Mouse (Mus musculus): ENCODE results near the gene Gm17304. TPM values are rescaled to one million over a fixed set of nuclear protein-coding genes. Genes with fewer than 3 reads are reported as not detected.

The Gm17304 gene
- polyA plus RNA-seq, 1 experiment from 2014 or later = not detected

- 68% methylated on average over 7 of the region's 7 CpGs for WGBS (ENCODE audit: insufficient replicate concordance)
- no peak for ATAC-seq (replicated peaks; ENCODE audit: insufficient number of reproducible peaks, low FRiP score, low TSS enrichment)
- no peaks in the 10 kb centered on the region for H3K4me1 ChIP-seq (ENCODE audit: control insufficient read depth, insufficient read depth, low read length)
- no peaks in the 10 kb centered on the region for H3K36me3 ChIP-seq (ENCODE audit: control insufficient read depth, insufficient read depth, low read length)
- H3K9me3 ChIP-seq (replicated peaks; ENCODE audit: control insufficient read depth, low read length) = no peaks in the 10 kb centered on the region
- no peak overlapping the region for H3K9ac ChIP-seq (ENCODE audit: low read depth, low read length)
- no peak overlapping the region for H3K27ac ChIP-seq (ENCODE audit: low read depth, low read length)
- no peak overlapping the region for H3K4me2 ChIP-seq
- no peaks in the 10 kb centered on the region; the same call in 1 of the 2 replicates for H3K27me3 ChIP-seq (ENCODE audit: control insufficient read depth, insufficient read depth, low read length)
- H3K4me3 ChIP-seq (ENCODE audit: low read depth, low read length) = no peak overlapping the region
These were observed 28.0 kb upstream of the Gm17304 start for GRCm38 (mm10) chr5:106580943-106581342.

- Histone ChIP-seq H3K27me3 (ENCODE audit: control insufficient read depth, insufficient read depth, low read length) (no peaks in the 10 kb centered on the region), H3K9ac (ENCODE audit: low read depth, low read length) (no peak overlapping the region), H3K9me3 (replicated peaks; ENCODE audit: control insufficient read depth, low read length) (no peaks in the 10 kb centered on the region), H3K4me1 (ENCODE audit: control insufficient read depth, insufficient read depth, low read length) (no peaks in the 10 kb centered on the region), H3K27ac (ENCODE audit: low read depth, low read length) (no peak overlapping the region), H3K4me3 (ENCODE audit: low read depth, low read length) (no peak overlapping the region), H3K36me3 (ENCODE audit: control insufficient read depth, insufficient read depth, low read length) (no peaks in the 10 kb centered on the region), H3K4me2 (no peak overlapping the region)
- no peak for ATAC-seq (replicated peaks; ENCODE audit: insufficient number of reproducible peaks, low FRiP score, low TSS enrichment)
- 84% methylated on average over 9 of the region's 9 CpGs for WGBS (ENCODE audit: insufficient replicate concordance)
These were observed 19.9 kb upstream of the Gm17304 start for GRCm38 (mm10) chr5:106589006-106589405.

- H3K9me3 ChIP-seq (replicated peaks; ENCODE audit: control insufficient read depth, low read length) = no peaks in the 10 kb centered on the region
- H3K27ac ChIP-seq (ENCODE audit: low read depth, low read length) = no peak overlapping the region
- WGBS (ENCODE audit: insufficient replicate concordance) = 92% methylated on average over 11 of the region's 11 CpGs
- no peak overlapping the region for H3K4me2 ChIP-seq
- no peaks in the 10 kb centered on the region for H3K4me1 ChIP-seq (ENCODE audit: control insufficient read depth, insufficient read depth, low read length)
- ATAC-seq (replicated peaks; ENCODE audit: insufficient number of reproducible peaks, low FRiP score, low TSS enrichment) = no peak
- H3K36me3 ChIP-seq (ENCODE audit: control insufficient read depth, insufficient read depth, low read length) = no peaks in the 10 kb centered on the region
- no peak overlapping the region for H3K9ac ChIP-seq (ENCODE audit: low read depth, low read length)
- no peaks in the 10 kb centered on the region for H3K27me3 ChIP-seq (ENCODE audit: control insufficient read depth, insufficient read depth, low read length)
- no peak overlapping the region for H3K4me3 ChIP-seq (ENCODE audit: low read depth, low read length)
These were observed 19.2 kb upstream of the Gm17304 start for GRCm38 (mm10) chr5:106589670-106590069.

GRCm38 (mm10) chr5:106590686-106591085 is 18.2 kb upstream of the Gm17304 start:
- Histone ChIP-seq H3K36me3 (ENCODE audit: control insufficient read depth, insufficient read depth, low read length) (no peaks in the 10 kb centered on the region), H3K9ac (ENCODE audit: low read depth, low read length) (no peak overlapping the region), H3K4me3 (ENCODE audit: low read depth, low read length) (no peak overlapping the region), H3K27me3 (ENCODE audit: control insufficient read depth, insufficient read depth, low read length) (no peaks in the 10 kb centered on the region), H3K9me3 (replicated peaks; ENCODE audit: control insufficient read depth, low read length) (no peaks in the 10 kb centered on the region), H3K4me2 (no peak overlapping the region), H3K4me1 (ENCODE audit: control insufficient read depth, insufficient read depth, low read length) (no peaks in the 10 kb centered on the region), H3K27ac (ENCODE audit: low read depth, low read length) (no peak overlapping the region)
- no peak for ATAC-seq (replicated peaks; ENCODE audit: insufficient number of reproducible peaks, low FRiP score, low TSS enrichment)
- WGBS (ENCODE audit: insufficient replicate concordance) = 84% methylated on average over 5 of the region's 5 CpGs

- H3K4me3 ChIP-seq (ENCODE audit: low read depth, low read length) = no peak overlapping the region
- H3K36me3 ChIP-seq (ENCODE audit: control insufficient read depth, insufficient read depth, low read length) = no peaks in the 10 kb centered on the region
- no peaks in the 10 kb centered on the region for H3K4me1 ChIP-seq (ENCODE audit: control insufficient read depth, insufficient read depth, low read length)
- H3K27me3 ChIP-seq (ENCODE audit: control insufficient read depth, insufficient read depth, low read length) = no peaks in the 10 kb centered on the region
- H3K9ac ChIP-seq (ENCODE audit: low read depth, low read length) = no peak overlapping the region
- no peak overlapping the region for H3K27ac ChIP-seq (ENCODE audit: low read depth, low read length)
- no peak overlapping the region for H3K4me2 ChIP-seq
- no peaks in the 10 kb centered on the region for H3K9me3 ChIP-seq (replicated peaks; ENCODE audit: control insufficient read depth, low read length)
- ATAC-seq (replicated peaks; ENCODE audit: insufficient number of reproducible peaks, low FRiP score, low TSS enrichment) = no peak
These were observed 14.5 kb upstream of the Gm17304 start for GRCm38 (mm10) chr5:106594388-106594787.

GRCm38 (mm10) chr5:106597472-106597871 is 11.4 kb upstream of the Gm17304 start:
- 95% methylated on average over 2 of the region's 2 CpGs for WGBS (ENCODE audit: insufficient replicate concordance)

GRCm38 (mm10) chr5:106599482-106599881 is 9.4 kb upstream of the Gm17304 start:
- no peaks in the 10 kb centered on the region for H3K9me3 ChIP-seq (replicated peaks; ENCODE audit: control insufficient read depth, low read length)
- no peaks in the 10 kb centered on the region; the same call in 1 of the 2 replicates for H3K36me3 ChIP-seq (ENCODE audit: control insufficient read depth, insufficient read depth, low read length)
- H3K27ac ChIP-seq (ENCODE audit: low read depth, low read length) = no peak overlapping the region
- ATAC-seq (replicated peaks; ENCODE audit: insufficient number of reproducible peaks, low FRiP score, low TSS enrichment) = no peak
- no peak overlapping the region for H3K4me3 ChIP-seq (ENCODE audit: low read depth, low read length)
- no peaks in the 10 kb centered on the region for H3K4me1 ChIP-seq (ENCODE audit: control insufficient read depth, insufficient read depth, low read length)
- WGBS (ENCODE audit: insufficient replicate concordance) = 90% methylated on average over 8 of the region's 8 CpGs
- no peak overlapping the region for H3K9ac ChIP-seq (ENCODE audit: low read depth, low read length)
- no peaks in the 10 kb centered on the region for H3K27me3 ChIP-seq (ENCODE audit: control insufficient read depth, insufficient read depth, low read length)
- no peak overlapping the region for H3K4me2 ChIP-seq

More at GRCm38 (mm10) chr5:106597472-106597871, 11.4 kb upstream of the Gm17304 start:
- H3K4me2 ChIP-seq = no peak overlapping the region
- H3K36me3 ChIP-seq (ENCODE audit: control insufficient read depth, insufficient read depth, low read length) = no peaks in the 10 kb centered on the region; the same call in 1 of the 2 replicates
- no peak overlapping the region for H3K9ac ChIP-seq (ENCODE audit: low read depth, low read length)
- H3K27me3 ChIP-seq (ENCODE audit: control insufficient read depth, insufficient read depth, low read length) = no peaks in the 10 kb centered on the region
- ATAC-seq (replicated peaks; ENCODE audit: insufficient number of reproducible peaks, low FRiP score, low TSS enrichment) = no peak
- H3K4me1 ChIP-seq (ENCODE audit: control insufficient read depth, insufficient read depth, low read length) = no peaks in the 10 kb centered on the region
- no peaks in the 10 kb centered on the region for H3K9me3 ChIP-seq (replicated peaks; ENCODE audit: control insufficient read depth, low read length)
- no peak overlapping the region for H3K27ac ChIP-seq (ENCODE audit: low read depth, low read length)
- H3K4me3 ChIP-seq (ENCODE audit: low read depth, low read length) = no peak overlapping the region

GRCm38 (mm10) chr5:106604381-106604780 is 4.5 kb upstream of the Gm17304 start:
- Histone ChIP-seq H3K9me3 (replicated peaks; ENCODE audit: control insufficient read depth, low read length) (no peaks in the 10 kb centered on the region), H3K27ac (ENCODE audit: low read depth, low read length) (no peak overlapping the region), H3K9ac (ENCODE audit: low read depth, low read length) (no peak overlapping the region), H3K4me1 (ENCODE audit: control insufficient read depth, insufficient read depth, low read length) (peaks cover 4% of the 10 kb centered on the region; the same call in 1 of the 2 replicates), H3K27me3 (ENCODE audit: control insufficient read depth, insufficient read depth, low read length) (no peaks in the 10 kb centered on the region), H3K4me3 (ENCODE audit: low read depth, low read length) (no peak overlapping the region), H3K36me3 (ENCODE audit: control insufficient read depth, insufficient read depth, low read length) (no peaks in the 10 kb centered on the region; the same call in 1 of the 2 replicates), H3K4me2 (no peak overlapping the region)
- no peak for ATAC-seq (replicated peaks; ENCODE audit: insufficient number of reproducible peaks, low FRiP score, low TSS enrichment)
- WGBS (ENCODE audit: insufficient replicate concordance) = 93% methylated on average over 5 of the region's 5 CpGs

GRCm38 (mm10) chr5:106605096-106605495 is 3.8 kb upstream of the Gm17304 start:
- no peak overlapping the region for H3K4me2 ChIP-seq
- H3K9ac ChIP-seq (ENCODE audit: low read depth, low read length) = no peak overlapping the region
- H3K27ac ChIP-seq (ENCODE audit: low read depth, low read length) = no peak overlapping the region
- WGBS (ENCODE audit: insufficient replicate concordance) = 90% methylated on average over 6 of the region's 6 CpGs
- no peak for ATAC-seq (replicated peaks; ENCODE audit: insufficient number of reproducible peaks, low FRiP score, low TSS enrichment)
- no peaks in the 10 kb centered on the region; the same call in 1 of the 2 replicates for H3K36me3 ChIP-seq (ENCODE audit: control insufficient read depth, insufficient read depth, low read length)
- peaks cover 4% of the 10 kb centered on the region; the same call in 1 of the 2 replicates for H3K4me1 ChIP-seq (ENCODE audit: control insufficient read depth, insufficient read depth, low read length)
- no peaks in the 10 kb centered on the region for H3K9me3 ChIP-seq (replicated peaks; ENCODE audit: control insufficient read depth, low read length)
- no peak overlapping the region for H3K4me3 ChIP-seq (ENCODE audit: low read depth, low read length)
- H3K27me3 ChIP-seq (ENCODE audit: control insufficient read depth, insufficient read depth, low read length) = no peaks in the 10 kb centered on the region
